Mouse (Mus musculus): Measurements from ENCODE around the gene Trir.

GRCm38 (mm10) chr8:84985684-84986378 lies 40.8 kb upstream of the Trir start:
- TF ChIP-seq CTCF (IDR thresholded peaks at IDR 0.05; ENCODE audit: borderline replicate concordance, insufficient read depth, low read length) (no peak), POLR2A (IDR thresholded peaks at IDR 0.05; ENCODE audit: low read depth, low read length) (0 out of 2 replicates have a peak, but pooled peaks have one; percentile 31)

All from embryonic fibroblast, embryonic 13.5 days (primary cell).